Mouse (Mus musculus): ENCODE data around the gene Primpol.

DNA sequence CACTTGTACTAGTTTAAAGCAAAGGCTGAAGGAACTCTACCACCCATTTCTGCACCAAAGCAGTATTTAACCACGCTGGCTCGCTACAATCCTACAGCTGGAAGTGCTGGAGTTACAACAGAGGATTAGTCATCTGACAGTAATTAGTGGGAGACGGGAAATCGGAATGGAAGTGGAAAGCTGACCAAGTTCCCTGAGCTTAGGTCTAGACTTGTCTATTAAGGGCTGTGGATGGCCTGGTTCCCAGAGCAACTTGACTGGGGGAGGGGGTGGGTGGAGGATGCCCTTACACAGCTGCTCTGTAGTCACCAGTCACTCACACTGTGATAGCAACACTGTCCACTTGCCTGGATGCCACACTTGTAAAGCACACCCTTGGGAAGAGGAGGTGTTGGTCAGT is 3.6 kb downstream of the Primpol start:
- TF ChIP-seq CTCF (IDR thresholded peaks at IDR 0.05; ENCODE audit: insufficient read depth, low read length) (no peak), POLR2A (IDR thresholded peaks at IDR 0.05; ENCODE audit: borderline replicate concordance, extremely low read depth, low read depth, low read length) (no peak)

Data from lung, adult 2 months (tissue).